Mouse (Mus musculus) stomach, embryonic 16.5 days (tissue): ENCODE measurements around the gene Cox4i2. TPM values are rescaled to one million over a fixed set of nuclear protein-coding genes. Genes with fewer than 3 reads are reported as not detected.

Experiments used
- ATAC-seq: fragments of 200-750 bp; cut with Nextera tagmentation; 2 replicates; pipeline ENCODE4 v1.8.0; 2017; ENCODE audit warnings: moderate number of reproducible peaks, moderate TSS enrichment; ENCODE audit not compliant: insufficient read depth, low FRiP score
- H3K27ac ChIP-seq: fragments of 300-500 bp; sonication (generic); 2 replicates; pipeline ENCODE4 v1.5.1; 2014; ENCODE audit warnings: low read length
- H3K27me3 ChIP-seq: fragments of 300-500 bp; sonication (generic); 2 replicates; pipeline ENCODE4 v1.6.1; 2014; ENCODE audit warnings: low read length, control low read depth, mixed read lengths; ENCODE audit not compliant: control insufficient read depth, insufficient read depth
- H3K36me3 ChIP-seq: fragments of 300-500 bp; sonication (generic); 2 replicates; pipeline ENCODE4 v1.6.1; 2014; ENCODE audit warnings: low read length; ENCODE audit not compliant: control insufficient read depth, insufficient read depth
- H3K4me1 ChIP-seq: fragments of 300-500 bp; sonication (generic); 2 replicates; pipeline ENCODE4 v1.6.1; 2014; ENCODE audit warnings: low read length, control low read depth, mixed read lengths; ENCODE audit not compliant: control insufficient read depth, insufficient read depth
- H3K4me2 ChIP-seq: fragments of 300-500 bp; sonication (generic); 2 replicates; pipeline ENCODE4 v1.6.1; 2014; ENCODE audit warnings: low read depth, low read length, mixed read lengths
- H3K4me3 ChIP-seq: fragments of 300-500 bp; sonication (generic); replicated peaks from 2 replicates; pipeline ENCODE4 v1.5.1; 2014; ENCODE audit warnings: mild to moderate bottlenecking, low read length
- H3K9ac ChIP-seq: fragments of 300-500 bp; sonication (generic); 2 replicates; pipeline ENCODE4 v1.6.1; 2014; ENCODE audit warnings: low read length
- H3K9me3 ChIP-seq: fragments of 300-500 bp; sonication (generic); replicated peaks from 2 replicates; pipeline ENCODE4 v1.6.1; 2016; ENCODE audit warnings: low read length, control low read depth; ENCODE audit not compliant: control insufficient read depth
- WGBS: fragments of 180-500 bp; shearing (Covaris S2); extraction: QIAGEN DNeasy Blood & Tissue Kit; methylation state at CpG from one replicate; pipeline ENCODE4 v1.1.7; 2014; 5-methylcytosine and 5-hydroxymethylcytosine counted together
- polyA plus RNA-seq: library from polyadenylated mRNA; unstranded; fragments of >200 nt; fragmentation: Nextera tagmentation; extraction: Ambion mirVana; gene quantifications from 2 replicates; pipeline ENCODE4 v1.2.1, GENCODE M21; 2015

Cox4i2 gene
- polyA plus RNA-seq, 1 experiment from 2014 or later = 21.3 TPM

DNA sequence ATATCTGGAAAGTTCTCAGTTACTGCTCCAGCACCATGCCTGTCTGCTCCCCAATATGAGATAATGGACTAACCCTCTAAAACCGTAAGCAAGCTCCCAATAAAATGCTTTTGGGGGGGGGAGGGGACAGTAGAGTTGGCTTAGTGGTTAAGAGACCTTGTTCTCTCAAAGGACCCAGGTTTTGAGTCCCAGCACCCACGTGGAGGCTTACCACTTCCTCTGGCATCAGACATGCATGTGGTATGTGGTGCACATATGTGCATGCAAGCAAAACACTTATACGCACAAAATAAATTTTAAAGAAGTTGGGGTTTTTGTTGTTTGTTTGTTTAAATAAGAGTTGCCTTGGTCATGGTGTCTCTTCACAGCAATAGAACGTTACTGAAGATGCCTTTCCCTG lies 21.4 kb downstream of the Cox4i2 start:
- H3K4me2 ChIP-seq = no peak overlapping the region
- no peak overlapping the region for H3K4me3 ChIP-seq
- no peaks in the 10 kb centered on the region for H3K36me3 ChIP-seq
- no peaks in the 10 kb centered on the region for H3K4me1 ChIP-seq
- WGBS = 81% methylated on average over 4 of the region's 4 CpGs
- ATAC-seq = no peak
- H3K27ac ChIP-seq = no peak overlapping the region
- no peaks in the 10 kb centered on the region for H3K9me3 ChIP-seq
- no peaks in the 10 kb centered on the region for H3K27me3 ChIP-seq
- H3K9ac ChIP-seq = no peak overlapping the region

DNA sequence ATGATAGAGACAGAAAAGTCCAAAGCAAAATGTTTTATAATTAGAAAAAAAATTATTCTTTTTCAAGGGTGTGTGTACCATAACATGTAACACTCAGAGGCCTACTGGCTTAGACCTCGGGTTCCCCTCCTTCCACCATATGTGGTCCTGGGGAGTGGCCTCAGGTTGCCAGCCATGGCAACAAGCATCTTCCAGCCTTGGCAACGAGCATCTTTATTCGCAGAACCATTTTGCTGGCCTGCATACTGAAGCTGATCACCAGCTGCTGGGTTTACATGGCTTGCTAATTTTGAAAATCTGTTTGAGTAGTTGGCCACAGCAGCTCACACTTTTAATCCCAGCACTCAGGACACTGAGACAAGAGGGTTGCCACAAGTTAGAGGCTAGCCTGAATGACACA lies 22.0 kb downstream of the Cox4i2 start:
- Histone ChIP-seq H3K36me3 (no peaks in the 10 kb centered on the region), H3K4me3 (no peak overlapping the region), H3K4me1 (no peaks in the 10 kb centered on the region), H3K9me3 (no peaks in the 10 kb centered on the region), H3K4me2 (no peak overlapping the region), H3K9ac (no peak overlapping the region), H3K27me3 (no peaks in the 10 kb centered on the region), H3K27ac (no peak overlapping the region)
- 75% methylated on average over 3 of the region's 3 CpGs for WGBS
- no peak for ATAC-seq

DNA sequence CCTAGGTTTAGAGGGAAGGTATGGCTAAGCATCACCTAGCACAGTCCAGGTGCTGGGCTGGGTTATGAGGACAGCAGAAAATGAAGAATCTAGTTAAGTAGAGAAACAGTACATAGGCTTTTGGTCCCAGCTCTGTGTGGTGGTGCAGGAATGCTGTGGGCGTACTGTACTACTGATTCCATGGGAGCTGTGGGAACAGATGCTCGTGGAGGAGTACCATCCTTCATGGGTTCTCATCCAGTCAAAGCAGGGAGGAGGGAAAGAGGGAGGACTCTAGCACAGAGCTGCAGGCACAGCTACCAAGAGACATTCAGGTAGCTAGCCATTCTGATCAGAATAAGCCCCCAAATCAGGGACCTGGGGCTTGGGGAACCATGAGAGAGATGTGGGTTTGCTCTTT lies 22.5 kb downstream of the Cox4i2 start:
- Histone ChIP-seq H3K4me2 (no peak overlapping the region), H3K36me3 (no peaks in the 10 kb centered on the region), H3K27ac (no peak overlapping the region), H3K4me1 (no peaks in the 10 kb centered on the region), H3K9ac (no peak overlapping the region), H3K27me3 (no peaks in the 10 kb centered on the region), H3K4me3 (no peak overlapping the region), H3K9me3 (no peaks in the 10 kb centered on the region)
- ATAC-seq = no peak
- WGBS = 63% methylated on average over 2 of the region's 2 CpGs

DNA sequence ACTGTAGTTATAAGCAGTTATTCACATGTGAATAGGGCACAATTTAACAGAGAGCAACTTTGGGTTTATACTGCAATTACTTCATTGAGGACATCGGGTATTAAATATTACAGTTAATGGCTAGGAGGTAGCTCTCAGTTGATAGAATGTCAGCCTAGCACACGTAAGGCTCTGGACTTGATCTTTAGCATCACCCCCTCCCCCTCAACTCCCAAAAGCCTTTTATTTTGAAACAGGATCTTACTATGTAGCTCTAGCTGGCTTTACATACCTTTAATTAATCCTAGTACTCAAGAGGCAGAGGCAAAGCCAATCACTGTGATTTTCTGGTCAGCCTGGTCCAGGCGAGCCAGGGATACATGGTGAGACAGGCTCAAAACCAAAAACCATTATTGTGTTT lies 23.1 kb downstream of the Cox4i2 start:
- no peak for ATAC-seq

DNA sequence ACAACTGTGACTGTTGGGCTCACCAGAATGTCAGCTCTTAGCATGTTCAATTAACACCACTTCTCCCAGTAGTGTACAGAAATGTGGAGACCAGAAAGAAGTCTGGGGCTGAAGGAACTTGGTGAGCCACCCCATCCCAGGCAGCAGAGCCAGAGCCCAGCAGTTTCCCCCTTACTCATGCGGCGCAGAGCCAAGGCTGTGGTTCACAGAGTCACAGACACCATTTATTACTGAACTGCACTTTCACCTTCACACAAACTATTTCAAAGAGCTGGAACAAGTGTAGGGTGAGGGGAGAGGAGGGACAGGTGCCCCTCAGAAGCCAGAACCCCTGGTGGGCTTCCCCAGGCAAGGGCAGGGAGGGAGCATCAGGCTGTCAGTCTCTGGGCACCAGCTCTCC lies 26.5 kb downstream of the Cox4i2 start:
- no peak for ATAC-seq
- Histone ChIP-seq H3K9ac (no peak overlapping the region), H3K27me3 (no peaks in the 10 kb centered on the region), H3K4me2 (no peak overlapping the region), H3K9me3 (no peaks in the 10 kb centered on the region), H3K27ac (no peak overlapping the region), H3K4me3 (no peak overlapping the region), H3K4me1 (peaks cover 9% of the 10 kb centered on the region; the same call in 1 of the 2 replicates), H3K36me3 (no peaks in the 10 kb centered on the region)
- WGBS = 87% methylated on average over 2 of the region's 2 CpGs

More for the DNA sequence above, 23.1 kb downstream of the Cox4i2 start:
- Histone ChIP-seq H3K27me3 (no peaks in the 10 kb centered on the region), H3K9me3 (no peaks in the 10 kb centered on the region), H3K9ac (no peak overlapping the region), H3K4me1 (no peaks in the 10 kb centered on the region), H3K36me3 (no peaks in the 10 kb centered on the region), H3K4me3 (no peak overlapping the region), H3K27ac (no peak overlapping the region), H3K4me2 (no peak overlapping the region)
- 89% methylated on average over 3 of the region's 3 CpGs for WGBS

DNA sequence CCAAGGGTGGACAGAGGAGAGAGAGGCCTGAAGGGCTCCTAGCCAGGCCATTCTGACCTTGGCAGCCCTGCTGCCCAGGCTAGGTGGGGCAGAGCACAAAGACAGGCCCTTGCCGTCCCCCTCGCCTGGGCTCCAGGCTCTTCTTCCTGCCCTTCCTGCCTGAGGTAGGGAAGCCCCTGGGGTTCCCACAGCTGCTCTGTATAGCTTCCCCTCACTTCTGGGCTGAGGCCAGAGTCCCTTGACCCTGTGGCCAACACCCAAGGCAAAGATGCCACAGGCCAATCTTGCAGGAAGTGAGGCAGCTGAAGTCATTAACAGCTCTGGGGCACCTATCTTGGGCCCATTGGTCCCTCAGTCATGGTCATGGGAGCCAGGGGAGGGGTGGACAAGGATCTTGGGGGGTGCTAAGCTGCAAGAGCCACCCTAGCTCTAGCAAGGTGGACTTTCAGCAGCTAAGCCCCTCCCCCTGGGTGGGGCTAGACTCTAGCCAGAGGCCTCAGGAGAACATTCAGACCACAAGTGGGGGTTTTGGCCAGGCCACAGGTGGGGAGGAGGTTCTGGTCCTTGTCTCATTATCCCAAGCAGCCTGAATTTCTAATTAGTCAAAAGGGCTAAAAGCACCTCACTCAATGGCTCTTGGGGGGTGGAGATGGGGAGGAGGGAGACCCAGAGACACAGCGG lies 27.2 kb downstream of the Cox4i2 start:
- Histone ChIP-seq H3K9me3 (no peaks in the 10 kb centered on the region), H3K36me3 (no peaks in the 10 kb centered on the region), H3K4me2 (no peak overlapping the region), H3K27me3 (no peaks in the 10 kb centered on the region), H3K27ac (no peak overlapping the region), H3K4me3 (no peak overlapping the region), H3K9ac (no peak overlapping the region), H3K4me1 (peaks cover 16% of the 10 kb centered on the region)
- 79% methylated on average over 3 of the region's 3 CpGs for WGBS
- peak; percentile 27; the same call in 1 of the 2 replicates for ATAC-seq

DNA sequence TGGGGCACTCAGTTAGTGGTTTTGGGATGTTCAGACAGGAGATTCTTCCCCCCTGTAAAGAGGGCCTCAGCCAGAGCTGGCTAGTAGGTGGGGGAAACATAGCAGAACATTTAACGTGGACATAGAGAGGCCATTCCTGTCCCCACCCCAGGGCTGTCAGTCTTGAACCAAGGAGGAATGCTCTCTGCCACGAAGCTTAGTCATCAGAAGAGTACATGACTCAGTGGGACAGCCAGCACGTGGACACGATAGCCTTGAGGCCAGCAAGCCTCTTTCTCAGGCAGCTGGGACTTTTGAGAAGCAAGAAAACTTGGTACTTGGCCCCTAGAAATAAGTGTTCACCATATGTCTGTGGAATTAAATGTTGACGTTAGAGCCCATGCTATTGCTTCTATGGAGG lies 28.7 kb downstream of the Cox4i2 start:
- H3K4me1 ChIP-seq = peaks cover 17% of the 10 kb centered on the region
- no peak overlapping the region for H3K4me2 ChIP-seq
- H3K9me3 ChIP-seq = no peaks in the 10 kb centered on the region
- no peak overlapping the region for H3K4me3 ChIP-seq
- no peak for ATAC-seq
- H3K36me3 ChIP-seq = no peaks in the 10 kb centered on the region
- H3K27me3 ChIP-seq = no peaks in the 10 kb centered on the region
- no peak overlapping the region for H3K27ac ChIP-seq
- WGBS = 67% methylated on average over 5 of the region's 5 CpGs
- H3K9ac ChIP-seq = no peak overlapping the region

DNA sequence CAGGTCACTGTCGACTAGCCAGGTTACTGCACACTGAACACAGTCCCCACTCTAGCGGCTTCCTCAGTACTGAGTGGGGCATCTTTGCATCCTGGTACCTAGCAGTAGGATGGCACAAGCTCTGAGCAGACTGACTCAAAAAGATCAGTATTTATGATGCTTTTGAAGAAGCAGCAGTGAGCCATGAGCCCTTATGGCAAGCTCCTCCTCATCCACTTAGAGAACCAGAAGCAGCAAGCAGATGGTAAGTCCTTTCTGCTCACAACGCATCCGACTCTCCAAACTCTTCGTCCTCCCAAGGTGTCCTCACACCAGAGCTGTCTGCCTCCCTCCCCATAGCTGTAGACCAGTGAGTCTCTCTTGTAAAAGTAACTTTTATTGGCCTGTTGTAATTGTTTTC lies 29.3 kb downstream of the Cox4i2 start:
- Histone ChIP-seq H3K4me1 (peaks cover 17% of the 10 kb centered on the region), H3K4me3 (no peak overlapping the region), H3K9ac (no peak overlapping the region), H3K27ac (no peak overlapping the region), H3K36me3 (no peaks in the 10 kb centered on the region), H3K27me3 (no peaks in the 10 kb centered on the region), H3K4me2 (no peak overlapping the region), H3K9me3 (no peaks in the 10 kb centered on the region)
- no peak for ATAC-seq
- 96% methylated on average over 5 of the region's 5 CpGs for WGBS

DNA sequence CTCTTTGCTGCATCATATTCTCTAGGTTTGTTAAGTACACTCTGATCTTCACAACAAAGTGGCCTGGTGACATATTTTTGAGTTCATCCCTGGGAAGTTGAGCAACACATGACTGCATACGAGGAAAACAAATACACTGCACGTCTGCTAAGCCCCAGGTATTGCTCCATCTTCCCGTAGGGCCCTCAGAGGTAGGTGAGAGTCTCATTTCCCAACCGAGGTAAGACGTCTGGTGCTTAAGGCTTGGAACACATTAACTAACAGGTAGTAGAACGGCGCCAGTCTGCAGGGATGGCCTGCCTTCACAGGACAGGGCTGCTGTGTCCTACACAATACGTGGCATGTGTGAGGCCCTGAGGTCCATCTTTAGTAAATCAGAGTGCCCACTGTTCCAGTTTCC lies 30.7 kb downstream of the Cox4i2 start:
- H3K27ac ChIP-seq = peak overlapping the region; percentile 70; the same call in 1 of the 2 replicates
- H3K9ac ChIP-seq = no peak overlapping the region
- no peaks in the 10 kb centered on the region for H3K36me3 ChIP-seq
- no peak for ATAC-seq
- peaks cover 28% of the 10 kb centered on the region for H3K4me1 ChIP-seq
- H3K9me3 ChIP-seq = no peaks in the 10 kb centered on the region
- 84% methylated on average over 8 of the region's 8 CpGs for WGBS
- H3K4me2 ChIP-seq = no peak overlapping the region
- H3K4me3 ChIP-seq = no peak overlapping the region
- H3K27me3 ChIP-seq = no peaks in the 10 kb centered on the region
